In the genomic region with DNA sequence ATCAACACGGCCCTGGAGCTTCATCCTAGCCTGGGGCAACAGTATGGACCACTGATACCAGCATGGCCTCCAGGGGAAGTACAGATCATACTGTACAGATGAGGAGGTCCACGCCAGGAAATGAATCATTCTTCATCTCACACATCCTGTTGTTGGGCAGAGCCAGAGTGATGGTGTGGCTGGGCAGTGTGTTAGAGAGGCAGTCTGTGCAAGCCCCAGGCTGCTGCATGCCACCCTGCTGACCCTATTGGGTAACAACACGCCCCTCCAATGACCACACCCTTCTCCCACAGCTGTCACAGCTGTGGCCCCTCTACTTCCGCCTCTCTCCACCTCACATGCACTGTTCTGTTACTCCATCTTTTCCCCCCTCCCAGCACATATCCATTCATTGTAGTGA, we compare ENCODE assay signal across 13 mouse cellular contexts. TPM values are rescaled to one million over a fixed set of nuclear protein-coding genes. Genes with fewer than 3 reads are reported as not detected.
DNase-seq lines count a peak whose midpoint lies in the region; ATAC-seq and TF ChIP-seq lines count a peak whose summit lies in the region.
"Had no signal": no experiment of that assay in that cellular context is flagged by ENCODE, and none has a peak within 500 bp of the region (broad histone marks: within the 10 kb centered on the region; RNA-seq: fewer than 3 reads in every experiment).

No protein-coding gene starts in this region.

- TF ChIP-seq CTCF in stomach, postnatal 0 days (IDR thresholded peaks at IDR 0.05; ENCODE audit: low read depth), result no peak

- H3K27me3 ChIP-seq in stomach, postnatal 0 days (ENCODE audit: control insufficient read depth, insufficient read depth, low read length), result no peaks in the 10 kb centered on the region
- H3K27me3 ChIP-seq: embryonic facial prominence, embryonic 13.5 days; heart, embryonic 15.5 days; neural tube, embryonic 13.5 days had no signal

- no peak overlapping the region for H3K4me3 ChIP-seq in stomach, postnatal 0 days (ENCODE audit: low read depth, low read length)
- H3K4me3 ChIP-seq: embryonic facial prominence, embryonic 13.5 days; heart, embryonic 15.5 days; neural tube, embryonic 13.5 days had no signal

- no peak overlapping the region for H3K9ac ChIP-seq in stomach, postnatal 0 days (ENCODE audit: low read length)
- H3K9ac ChIP-seq: embryonic facial prominence, embryonic 13.5 days; heart, embryonic 15.5 days; neural tube, embryonic 13.5 days had no signal

- H3K4me1 ChIP-seq in stomach, postnatal 0 days (replicated peaks; ENCODE audit: control insufficient read depth, insufficient read depth), result no peaks in the 10 kb centered on the region
- H3K4me1 ChIP-seq: embryonic facial prominence, embryonic 13.5 days; heart, embryonic 15.5 days; neural tube, embryonic 13.5 days had no signal

- no peaks in the 10 kb centered on the region for H3K36me3 ChIP-seq in stomach, postnatal 0 days (ENCODE audit: control insufficient read depth, insufficient read depth, low read length)
- H3K36me3 ChIP-seq: embryonic facial prominence, embryonic 13.5 days; heart, embryonic 15.5 days; neural tube, embryonic 13.5 days had no signal

- DNase-seq in spleen, postnatal 36 days (ENCODE audit: low spot score in 2 of 2), result peak; percentile 48 to 57
- no peak for DNase-seq in spleen, postnatal 14 days (ENCODE audit: low spot score in 2 of 2)
- peak; percentile 36 for DNase-seq in NIH3T3 (ENCODE audit: low read depth)
- DNase-seq in lung, postnatal 36 days, result peak; percentile 54
- no peak for DNase-seq in stomach, postnatal 0 days (ENCODE audit: low spot score)
- DNase-seq in right cerebral cortex, postnatal 14 days, result no peak
- no peak for DNase-seq in embryo, embryonic 10.5 days (ENCODE audit: low spot score)
- DNase-seq in layer of hippocampus, adult 8-10 months (ENCODE audit: low spot score in 2 of 2), result no peak
- DNase-seq: right cerebral cortex, postnatal 4 days had no signal

- WGBS in stomach, postnatal 0 days, result 59% methylated on average over 4 of the region's 4 CpGs

- TF ChIP-seq EP300 in stomach, postnatal 0 days (optimal IDR thresholded peaks at IDR 0.05), result no peak

- H3K27ac ChIP-seq in stomach, postnatal 0 days (replicated peaks), result no peak overlapping the region
- H3K27ac ChIP-seq: embryonic facial prominence, embryonic 13.5 days; heart, embryonic 15.5 days; neural tube, embryonic 13.5 days had no signal

- H3K9me3 ChIP-seq in stomach, postnatal 0 days (ENCODE audit: control insufficient read depth, low read length), result no peaks in the 10 kb centered on the region
- H3K9me3 ChIP-seq: embryonic facial prominence, embryonic 13.5 days; heart, embryonic 15.5 days; neural tube, embryonic 13.5 days had no signal

- no peak overlapping the region for H3K4me2 ChIP-seq in stomach, postnatal 0 days (replicated peaks; ENCODE audit: low read depth)
- H3K4me2 ChIP-seq: embryonic facial prominence, embryonic 13.5 days; heart, embryonic 15.5 days; neural tube, embryonic 13.5 days had no signal

- ATAC-seq in stomach, postnatal 0 days (ENCODE audit: low FRiP score, low TSS enrichment), result peak; percentile 47; the same call in 1 of the 2 replicates
- ATAC-seq: intestine, postnatal 0 days had no signal

RNA-seq across cellular contexts. Expression of gene Itgam, which starts 11.7 kb away (rescaled TPM):
- 0.91 and 0.99 TPM in 2 replicates for polyA plus RNA-seq in stomach, postnatal 0 days (2015; fragmentation: Nextera tagmentation; extraction: Ambion mirVana)
- 10 to 100 TPM; 10.4 to 35.9 (median 24.0) TPM for total RNA-seq in layer of hippocampus, adult 8-10 months (2022)

RNA-seq across cellular contexts. Expression of gene Gm49368, which starts 11.7 kb away (rescaled TPM):
- not detected in 2 replicates for polyA plus RNA-seq in stomach, postnatal 0 days (2015; fragmentation: Nextera tagmentation; extraction: Ambion mirVana)
- total RNA-seq in layer of hippocampus, adult 8-10 months (2022), result under 1 TPM in 1 of 4 experiments, not detected in 3; 0.16 TPM
- polyA plus RNA-seq: embryonic facial prominence, embryonic 13.5 days; heart, embryonic 15.5 days; intestine, postnatal 0 days; neural tube, embryonic 13.5 days had no signal

RNA-seq across cellular contexts. Expression of gene Trim72, which starts 47.0 kb away (rescaled TPM):
- 0.38 and 0.52 TPM in 2 replicates for polyA plus RNA-seq in stomach, postnatal 0 days (2015; fragmentation: Nextera tagmentation; extraction: Ambion mirVana)
- total RNA-seq in layer of hippocampus, adult 8-10 months (2022), result 1 to 10 TPM in 2 of 4 experiments, under 1 TPM in 2; 0.47 to 1.1 (median 0.95) TPM
- polyA plus RNA-seq: neural tube, embryonic 13.5 days had no signal

RNA-seq across cellular contexts. Expression of gene Pycard, which starts 57.1 kb away (rescaled TPM):
- 266 and 273 TPM in 2 replicates for polyA plus RNA-seq in stomach, postnatal 0 days (2015; fragmentation: Nextera tagmentation; extraction: Ambion mirVana)
- 10 to 100 TPM in 2 of 4 experiments, 1 to 10 TPM in 2; 2.6 to 14.8 (median 7.2) TPM for total RNA-seq in layer of hippocampus, adult 8-10 months (2022)

Comparison
In these comparisons a context has a peak if more than half of its experiments do, and no peak if none do; other contexts are left out.
1. DNase-seq: peak in spleen, postnatal 36 days (2 of 2), NIH3T3 (single experiment) and lung, postnatal 36 days (single experiment); none in spleen, postnatal 14 days (0 of 2), stomach, postnatal 0 days (single experiment), right cerebral cortex, postnatal 14 days (single experiment), embryo, embryonic 10.5 days (single experiment) and layer of hippocampus, adult 8-10 months (0 of 2).